Mouse (Mus musculus) embryonic facial prominence, embryonic 11.5 days (tissue): ENCODE data around the gene Slc25a16. TPM values are rescaled to one million over a fixed set of nuclear protein-coding genes. Genes with fewer than 3 reads are reported as not detected.

Experiments used
- ATAC-seq: fragments of 200-750 bp; cut with Nextera tagmentation; replicated peaks from 2 replicates; pipeline ENCODE4 v1.8.0; 2017; ENCODE audit warnings: low read depth; ENCODE audit not compliant: insufficient number of reproducible peaks, low FRiP score, low TSS enrichment
- DNase-seq: peaks from one replicate; pipeline ENCODE4 v3.0.0-alpha.2; 2015; ENCODE audit warnings: low spot score
- H3K27ac ChIP-seq: fragments of 300-500 bp; sonication (generic); replicated peaks from 2 replicates; pipeline ENCODE4 v1.5.1; 2014; ENCODE audit warnings: mild to moderate bottlenecking, low read depth, low read length, control low read depth
- H3K27me3 ChIP-seq: fragments of 300-500 bp; sonication (generic); 2 replicates; pipeline ENCODE4 v1.6.1; 2014; ENCODE audit warnings: mild to moderate bottlenecking, low read length, moderate library complexity, mixed read lengths; ENCODE audit not compliant: control insufficient read depth, insufficient read depth
- H3K36me3 ChIP-seq: fragments of 300-500 bp; sonication (generic); replicated peaks from 2 replicates; pipeline ENCODE4 v1.6.1; 2014; ENCODE audit warnings: low read depth, mild to moderate bottlenecking, low read length, moderate library complexity, mixed read lengths; ENCODE audit not compliant: control insufficient read depth, insufficient read depth
- H3K4me1 ChIP-seq: fragments of 300-500 bp; sonication (generic); 2 replicates; pipeline ENCODE4 v1.6.1; 2014; ENCODE audit warnings: low read length, mixed read lengths; ENCODE audit not compliant: control insufficient read depth, insufficient read depth
- H3K4me2 ChIP-seq: fragments of 300-500 bp; sonication (generic); 2 replicates; pipeline ENCODE4 v1.6.1; 2014; ENCODE audit warnings: low read depth, mild to moderate bottlenecking, control low read depth, low read length, moderate library complexity
- H3K4me3 ChIP-seq: fragments of 300-500 bp; sonication (generic); 2 replicates; pipeline ENCODE4 v1.5.1; 2014; ENCODE audit warnings: low read depth, low read length, control low read depth
- H3K9ac ChIP-seq: fragments of 300-500 bp; sonication (generic); replicated peaks from 2 replicates; pipeline ENCODE4 v1.6.1; 2014; ENCODE audit warnings: mild to moderate bottlenecking, control low read depth, low read length
- H3K9me3 ChIP-seq: fragments of 300-500 bp; sonication (generic); replicated peaks from 2 replicates; pipeline ENCODE4 v1.6.1; 2016; ENCODE audit warnings: mild to moderate bottlenecking, low read length, inconsistent platforms, mixed read lengths; ENCODE audit not compliant: control insufficient read depth
- WGBS: fragments of 180-500 bp; shearing (Covaris S2); extraction: QIAGEN DNeasy Blood & Tissue Kit; methylation state at CpG from one replicate; pipeline ENCODE4 v1.1.7; 2014; 5-methylcytosine and 5-hydroxymethylcytosine counted together
- polyA plus RNA-seq: library from polyadenylated mRNA; unstranded; fragments of >200 nt; fragmentation: Nextera tagmentation; extraction: Ambion mirVana; gene quantifications from 2 replicates; pipeline ENCODE4 v1.2.1, GENCODE M21; 2014

Slc25a16 gene
- polyA plus RNA-seq: 9.4 and 10.7 TPM in 2 replicates

DNA sequence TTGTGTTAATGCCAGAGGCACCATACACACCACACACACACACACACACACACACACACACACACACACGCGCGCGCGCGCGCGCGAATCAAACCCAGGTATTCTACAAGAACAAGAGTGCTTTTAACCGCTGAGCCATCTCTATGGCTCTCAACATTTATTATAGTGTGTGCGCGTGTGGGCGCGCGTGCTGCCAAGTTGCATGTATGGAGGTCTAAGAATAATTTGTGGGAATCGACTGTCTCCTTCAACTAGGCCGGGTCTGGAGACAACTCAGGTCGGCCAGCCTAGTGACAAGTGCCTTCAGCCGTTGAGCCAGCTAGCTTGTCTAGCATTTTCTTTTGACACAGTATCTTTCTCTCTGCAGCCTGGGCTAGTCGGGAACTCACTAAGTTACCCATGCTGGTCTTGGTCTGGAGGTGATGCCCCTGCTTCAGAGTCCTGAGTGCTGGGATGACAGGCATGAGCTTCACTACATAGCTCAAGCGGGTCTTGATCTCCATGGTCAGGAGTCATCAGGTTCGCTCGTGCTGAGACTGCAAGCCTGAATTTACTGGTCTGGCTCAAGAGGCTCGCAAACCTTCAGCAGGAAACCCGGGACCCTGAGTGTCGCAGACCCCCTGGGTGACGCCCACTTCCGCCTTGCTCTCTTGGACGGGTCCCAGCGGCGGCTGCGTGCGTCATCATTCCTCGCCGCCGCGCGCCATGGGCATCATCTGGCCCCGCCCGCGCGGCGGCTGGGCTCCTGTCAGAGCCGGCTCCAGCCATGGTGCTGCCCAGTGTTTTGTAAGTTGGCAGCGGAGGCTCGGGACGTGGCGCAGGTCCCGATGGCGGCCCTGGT, at the start of gene Slc25a16:
Gene Slc25a16 (plus strand): TSS at position 709 of the 841 bp plus-strand sequence.
- DNase-seq: peak; percentile 97
- H3K27me3 ChIP-seq: no peaks in the 10 kb centered on the region
- H3K9ac ChIP-seq: peak within 1 kb of the TSS; percentile 86
- H3K4me2 ChIP-seq: peak within 1 kb of the TSS; percentile 80
- no peaks in the 10 kb centered on the region for H3K4me1 ChIP-seq
- H3K36me3 ChIP-seq: no peaks in the 10 kb centered on the region
- H3K4me3 ChIP-seq: peak within 1 kb of the TSS; percentile 97
- WGBS: 6% methylated on average over 50 of the region's 50 CpGs
- ATAC-seq: peak; percentile 96
- H3K9me3 ChIP-seq: no peaks in the 10 kb centered on the region
- 0 out of 2 replicates have a peak within 1 kb of the TSS, but pooled peaks have one; percentile 41 for H3K27ac ChIP-seq

DNA sequence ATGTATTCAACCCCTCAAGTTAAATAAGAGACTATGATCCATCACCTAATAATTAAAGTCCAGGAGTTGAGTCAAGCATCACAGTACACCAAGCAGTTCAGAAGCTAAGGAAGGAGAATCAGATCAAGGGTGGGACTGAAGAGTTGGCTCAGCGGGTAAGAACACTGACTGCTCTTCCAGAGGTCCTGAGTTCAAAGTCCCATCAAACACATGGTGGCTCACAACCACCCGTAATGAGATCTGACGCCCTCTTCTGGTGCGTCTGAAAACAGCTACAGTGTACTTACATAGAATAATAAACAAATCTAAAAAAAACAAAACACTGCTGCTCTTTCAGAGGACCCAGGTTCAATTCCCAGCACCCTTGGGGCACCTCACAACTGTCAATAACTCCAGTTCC, 45.6 kb upstream of the Slc25a16 start:
- Histone ChIP-seq H3K9me3 (no peaks in the 10 kb centered on the region), H3K9ac (no peak overlapping the region), H3K4me2 (no peak overlapping the region), H3K27me3 (no peaks in the 10 kb centered on the region), H3K4me3 (no peak overlapping the region), H3K27ac (no peak overlapping the region), H3K4me1 (no peaks in the 10 kb centered on the region), H3K36me3 (no peaks in the 10 kb centered on the region; the same call in 1 of the 2 replicates)
- ATAC-seq (no peak), DNase-seq (no peak)
- WGBS: 76% methylated on average over 4 of the region's 4 CpGs

DNA sequence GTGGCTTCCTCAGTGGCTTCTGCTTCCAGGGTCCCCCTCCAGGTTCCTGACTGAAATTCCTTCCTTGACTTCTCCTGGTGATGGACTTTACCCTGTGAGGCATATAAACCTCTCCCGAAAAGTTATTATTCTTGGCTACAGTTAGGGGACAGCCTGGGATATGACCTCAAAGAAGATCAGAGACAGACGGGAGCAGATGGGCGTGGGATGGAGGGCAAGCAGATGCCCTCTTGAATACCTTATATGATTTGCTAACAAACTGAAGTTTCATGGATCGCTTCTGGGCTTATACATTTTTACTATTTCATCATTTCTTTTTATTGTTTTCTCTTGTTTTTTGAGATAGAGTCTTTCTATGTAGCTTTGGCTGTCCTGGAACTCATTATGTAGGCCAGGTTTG, 44.9 kb upstream of the Slc25a16 start:
- H3K36me3 ChIP-seq: no peaks in the 10 kb centered on the region; the same call in 1 of the 2 replicates
- no peak for DNase-seq
- no peak overlapping the region for H3K9ac ChIP-seq
- no peak overlapping the region for H3K27ac ChIP-seq
- no peak overlapping the region for H3K4me3 ChIP-seq
- ATAC-seq: no peak
- no peaks in the 10 kb centered on the region for H3K9me3 ChIP-seq
- H3K27me3 ChIP-seq: no peaks in the 10 kb centered on the region
- H3K4me1 ChIP-seq: no peaks in the 10 kb centered on the region
- no peak overlapping the region for H3K4me2 ChIP-seq
- WGBS: 90% methylated on average over 4 of the region's 4 CpGs

DNA sequence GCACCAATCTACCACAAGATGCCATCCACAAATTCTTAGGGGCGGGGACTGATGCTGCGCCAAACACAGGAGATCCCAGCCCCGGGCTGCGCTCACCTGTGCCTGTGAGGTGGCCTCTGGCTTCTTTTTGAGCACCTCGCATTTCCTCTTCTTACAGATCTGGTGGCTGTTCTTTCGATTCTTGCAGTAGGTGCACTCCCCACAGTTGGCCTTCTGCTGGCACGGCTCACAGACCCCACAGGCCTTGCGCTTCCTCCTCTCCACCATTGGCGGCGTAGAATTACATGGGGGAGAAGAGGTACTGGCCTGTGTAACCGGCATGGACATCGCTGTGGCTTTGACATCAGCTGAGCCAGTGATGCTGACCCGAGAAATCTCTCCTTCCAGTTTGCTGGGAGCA, 42.4 kb upstream of the Slc25a16 start:
- WGBS: 87% methylated on average over 13 of the region's 13 CpGs

DNA sequence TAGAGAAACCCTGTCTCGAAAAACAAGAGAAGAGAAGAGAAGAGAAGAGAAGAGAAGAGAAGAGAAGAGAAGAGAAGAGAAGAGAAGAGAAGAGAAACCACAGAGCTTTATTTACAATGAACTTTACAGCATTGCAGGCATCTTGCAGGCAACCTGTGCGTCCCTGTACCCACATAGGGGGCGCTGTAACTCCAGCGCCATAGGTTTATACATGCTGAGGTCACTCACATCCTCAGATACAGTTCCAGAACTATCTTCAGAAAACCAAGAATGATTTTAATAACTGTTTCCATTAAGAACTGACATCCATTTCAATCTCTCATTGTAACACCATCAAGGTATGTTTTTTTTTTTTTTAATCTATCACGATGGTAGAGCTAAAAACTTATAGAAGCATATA, 39.2 kb upstream of the Slc25a16 start:
- Histone ChIP-seq H3K4me2 (no peak overlapping the region), H3K4me1 (no peaks in the 10 kb centered on the region), H3K27ac (no peak overlapping the region), H3K9me3 (no peaks in the 10 kb centered on the region), H3K9ac (no peak overlapping the region), H3K36me3 (no peaks in the 10 kb centered on the region; the same call in 1 of the 2 replicates), H3K27me3 (no peaks in the 10 kb centered on the region), H3K4me3 (no peak overlapping the region)
- ATAC-seq (no peak), DNase-seq (peak; percentile 48)
- WGBS: 55% methylated on average over 5 of the region's 5 CpGs

More for the DNA sequence above, 42.4 kb upstream of the Slc25a16 start:
- Histone ChIP-seq H3K9ac (no peak overlapping the region), H3K27me3 (no peaks in the 10 kb centered on the region), H3K4me1 (no peaks in the 10 kb centered on the region), H3K9me3 (no peaks in the 10 kb centered on the region), H3K4me3 (no peak overlapping the region), H3K27ac (no peak overlapping the region), H3K36me3 (no peaks in the 10 kb centered on the region; the same call in 1 of the 2 replicates), H3K4me2 (no peak overlapping the region)
- ATAC-seq (no peak), DNase-seq (no peak)

DNA sequence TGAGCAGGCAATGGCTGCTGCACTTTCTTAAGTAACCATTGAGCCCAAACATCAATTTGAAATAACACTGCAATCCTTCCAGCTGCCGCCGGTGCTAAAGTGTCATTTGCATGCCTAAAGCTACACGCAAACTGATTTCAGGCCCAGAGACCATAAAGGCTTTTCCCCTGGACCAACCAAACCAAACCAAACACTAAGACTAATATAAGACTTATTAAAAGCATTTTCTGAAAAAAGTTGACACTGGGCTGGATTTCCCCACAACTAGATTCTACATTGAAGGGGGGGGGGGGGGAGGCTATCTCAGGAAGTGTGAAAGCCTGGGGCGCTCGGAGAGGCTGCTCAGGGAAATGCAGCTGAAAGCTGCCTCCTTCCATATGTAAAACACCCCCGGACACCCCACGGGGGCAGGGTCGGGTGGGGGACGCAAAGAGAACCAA, 36.5 kb upstream of the Slc25a16 start:
- Histone ChIP-seq H3K4me2 (no peak overlapping the region), H3K4me1 (no peaks in the 10 kb centered on the region), H3K9ac (no peak overlapping the region), H3K36me3 (no peaks in the 10 kb centered on the region), H3K4me3 (no peak overlapping the region), H3K27ac (no peak overlapping the region), H3K27me3 (no peaks in the 10 kb centered on the region), H3K9me3 (no peaks in the 10 kb centered on the region)
- ATAC-seq (no peak), DNase-seq (no peak)
- whole genome bisulfite sequencing: 10% methylated on average over 9 of the region's 9 CpGs

DNA sequence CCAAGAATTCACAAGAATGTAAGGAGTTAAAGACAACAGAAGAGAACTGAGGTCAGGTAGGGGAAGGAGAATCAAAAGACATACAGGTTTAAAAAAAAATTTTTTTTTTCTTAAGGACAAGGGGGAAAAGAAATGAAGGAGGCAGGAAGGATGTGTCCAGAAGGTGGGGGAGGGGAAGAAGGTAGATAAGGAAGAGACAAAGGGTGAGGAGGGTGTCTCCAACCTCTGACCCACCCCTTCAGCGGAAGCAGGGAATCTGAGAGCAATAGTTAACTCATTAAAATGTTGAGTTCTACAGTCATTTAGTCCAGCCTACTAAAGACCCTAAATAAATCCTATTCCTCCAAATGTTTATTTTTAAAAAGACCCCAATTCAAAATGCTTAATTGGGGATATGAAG, 35.9 kb upstream of the Slc25a16 start:
- H3K4me2 ChIP-seq: no peak overlapping the region
- no peak overlapping the region for H3K9ac ChIP-seq

DNA sequence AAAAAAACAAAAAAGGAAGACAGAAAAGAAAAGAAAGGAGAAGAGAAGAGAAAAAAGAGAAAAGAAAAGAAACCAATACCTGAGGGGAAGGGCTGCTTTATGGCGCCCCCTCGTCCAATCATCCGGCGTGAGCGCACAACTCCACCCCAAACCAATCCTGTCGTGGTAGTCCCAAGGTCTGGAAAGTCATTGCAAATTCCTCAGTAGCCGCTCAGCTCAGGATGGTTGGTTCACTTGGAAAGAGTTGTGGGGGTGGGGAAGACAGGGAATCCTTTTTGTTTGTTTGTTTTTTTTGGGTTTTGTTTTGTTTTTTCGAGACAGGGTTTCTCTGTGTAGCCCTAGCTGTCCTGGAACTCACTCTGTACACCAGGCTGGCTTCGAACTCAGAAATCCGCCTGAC, 35.0 kb upstream of the Slc25a16 start:
- ATAC-seq (no peak), DNase-seq (no peak)
- WGBS: 19% methylated on average over 10 of the region's 10 CpGs
- Histone ChIP-seq H3K9me3 (no peaks in the 10 kb centered on the region), H3K27ac (no peak overlapping the region), H3K27me3 (no peaks in the 10 kb centered on the region), H3K4me2 (peak overlapping the region; percentile 73; the same call in 1 of the 2 replicates), H3K4me1 (no peaks in the 10 kb centered on the region), H3K9ac (no peak overlapping the region), H3K36me3 (no peaks in the 10 kb centered on the region), H3K4me3 (peak overlapping the region; percentile 63)

More for the DNA sequence above, 35.9 kb upstream of the Slc25a16 start:
- H3K9me3 ChIP-seq: no peaks in the 10 kb centered on the region
- no peak for DNase-seq
- no peaks in the 10 kb centered on the region for H3K36me3 ChIP-seq
- no peak overlapping the region for H3K4me3 ChIP-seq
- WGBS: 33% methylated on average over 1 of the region's 1 CpGs
- no peak for ATAC-seq
- H3K4me1 ChIP-seq: no peaks in the 10 kb centered on the region
- no peak overlapping the region for H3K27ac ChIP-seq
- H3K27me3 ChIP-seq: no peaks in the 10 kb centered on the region
